Mouse (Mus musculus): ENCODE results near the gene Cers6. TPM values are rescaled to one million over a fixed set of nuclear protein-coding genes. Genes with fewer than 3 reads are reported as not detected.

The Cers6 gene
- total and polyA plus RNA-seq, 3 experiments = 2.1 to 9.6 (median 8.7) TPM

DNA sequence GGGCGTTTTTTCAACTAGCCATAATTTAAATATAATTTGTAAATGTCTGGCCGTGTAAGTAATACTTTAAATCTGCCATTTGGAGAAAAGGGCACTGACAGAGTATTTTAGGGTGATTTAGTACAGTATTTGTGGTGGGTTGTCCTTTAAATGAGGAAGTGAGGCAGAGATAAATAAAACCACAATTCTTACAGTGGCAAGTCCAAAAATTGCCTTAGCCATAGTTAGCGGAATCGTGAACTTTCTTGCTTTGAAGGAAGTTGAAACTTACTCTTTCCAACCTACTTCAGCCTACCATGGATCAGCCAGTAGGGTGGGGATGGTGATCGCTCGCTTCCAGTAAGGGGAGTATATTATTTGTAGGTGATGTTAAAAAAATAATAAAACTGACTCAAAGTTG lies 11.8 kb downstream of the Cers6 start:
- TF ChIP-seq EP300 (IDR thresholded peaks at IDR 0.05; ENCODE audit: insufficient read depth, low read depth, low read length) (no peak), CTCF (IDR thresholded peaks at IDR 0.05) (no peak), POLR2A (IDR thresholded peaks at IDR 0.05; ENCODE audit: insufficient read depth, low read depth, low read length) (no peak)
- H3K27me3 ChIP-seq (ENCODE audit: control insufficient read depth, insufficient read depth, low read length) = no peaks in the 10 kb centered on the region
- WGBS = 87% methylated on average over 6 of the region's 6 CpGs
- no peak for DNase-seq
- no peak overlapping the region for H3K9ac ChIP-seq (ENCODE audit: low read depth, low read length)
- H3K27ac ChIP-seq = no peak overlapping the region
- no peak overlapping the region for H3K4me3 ChIP-seq
- no peaks in the 10 kb centered on the region for H3K36me3 ChIP-seq (ENCODE audit: control insufficient read depth, insufficient read depth, low read length)
- peaks cover 3% of the 10 kb centered on the region for H3K4me1 ChIP-seq (ENCODE audit: control insufficient read depth, insufficient read depth, low read length)
- no peaks in the 10 kb centered on the region for H3K79me2 ChIP-seq (replicated peaks; ENCODE audit: control insufficient read depth, insufficient read depth, low read length)
- intact Hi-C loops (cut with DNase I) = loop anchor here (5.0 kb wide), 1 partner anchor 1254 kb away; no protein-coding TSS in a partner anchor

DNA sequence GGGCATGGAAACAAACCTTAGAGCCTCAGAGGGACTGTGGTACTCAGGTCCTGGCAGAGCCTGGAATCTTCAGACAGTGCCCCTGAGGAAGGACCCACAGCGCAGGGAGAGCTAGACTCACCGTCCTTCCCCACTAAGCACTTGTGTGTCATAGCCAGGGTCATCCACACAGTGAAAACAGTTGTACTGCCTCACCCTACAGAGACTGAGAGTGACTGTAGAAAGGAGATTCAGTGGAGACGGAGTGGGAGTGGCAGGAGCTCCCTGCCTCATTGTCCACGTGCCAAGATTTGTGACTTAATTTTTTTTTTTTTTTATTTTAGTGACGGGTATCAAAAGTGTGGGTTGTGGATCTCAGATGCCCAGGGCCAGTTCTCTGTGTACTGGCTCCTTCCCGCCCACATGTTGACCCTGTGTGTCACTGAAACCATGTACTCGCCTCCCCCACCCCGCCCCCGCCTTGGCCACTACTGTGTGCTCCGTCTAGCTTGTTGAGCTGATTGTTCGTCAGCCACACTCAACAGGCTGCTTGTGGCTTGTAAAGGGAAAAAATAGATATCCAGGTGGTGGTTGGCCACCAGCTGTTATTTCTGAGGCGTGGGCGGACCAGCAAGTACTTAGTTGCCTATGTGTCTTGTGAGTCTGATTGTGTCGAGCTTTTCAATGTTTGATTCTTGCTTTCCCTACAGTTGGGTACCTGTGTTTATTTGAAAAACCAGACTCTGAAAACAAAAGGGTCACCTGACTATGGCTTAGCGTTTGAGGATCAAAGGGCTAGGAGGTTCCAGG lies 12.6 kb downstream of the Cers6 start:
- Histone ChIP-seq H3K27ac (no peak overlapping the region), H3K4me1 (ENCODE audit: control insufficient read depth, insufficient read depth, low read length) (peaks cover 3% of the 10 kb centered on the region), H3K79me2 (replicated peaks; ENCODE audit: control insufficient read depth, insufficient read depth, low read length) (no peaks in the 10 kb centered on the region), H3K36me3 (ENCODE audit: control insufficient read depth, insufficient read depth, low read length) (no peaks in the 10 kb centered on the region), H3K4me3 (no peak overlapping the region), H3K9ac (ENCODE audit: low read depth, low read length) (no peak overlapping the region), H3K27me3 (ENCODE audit: control insufficient read depth, insufficient read depth, low read length) (no peaks in the 10 kb centered on the region)
- TF ChIP-seq EP300 (IDR thresholded peaks at IDR 0.05; ENCODE audit: insufficient read depth, low read depth, low read length) = no peak
- TF ChIP-seq POLR2A (IDR thresholded peaks at IDR 0.05; ENCODE audit: insufficient read depth, low read depth, low read length) = no peak
- TF ChIP-seq CTCF (IDR thresholded peaks at IDR 0.05) = no peak
- WGBS = 54% methylated on average over 15 of the region's 15 CpGs
- DNase-seq = no peak
- intact Hi-C loops (cut with DNase I) = loop anchor here (5.0 kb wide), 1 partner anchor 1253 kb away; no protein-coding TSS in a partner anchor

DNA sequence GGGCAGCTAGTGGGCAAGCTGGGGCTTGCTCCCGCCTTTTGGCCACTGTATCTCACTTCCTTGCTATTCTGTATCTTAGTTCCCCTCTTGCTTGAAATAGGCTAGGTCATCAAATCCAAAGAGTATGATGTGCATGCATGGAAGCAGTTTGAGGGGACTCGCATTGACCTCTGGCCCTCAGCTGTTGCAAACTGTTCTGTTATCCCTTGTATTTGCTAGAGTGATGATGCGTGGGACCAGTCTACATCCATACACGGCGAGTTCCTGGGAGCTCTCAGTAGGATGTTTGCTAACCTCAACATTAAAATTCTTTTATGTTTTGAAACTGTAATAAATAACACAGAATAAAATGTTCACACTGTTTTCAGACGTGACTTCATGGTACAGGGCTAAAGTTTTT lies 13.3 kb downstream of the Cers6 start:
- Histone ChIP-seq H3K4me3 (no peak overlapping the region), H3K79me2 (replicated peaks; ENCODE audit: control insufficient read depth, insufficient read depth, low read length) (no peaks in the 10 kb centered on the region), H3K36me3 (ENCODE audit: control insufficient read depth, insufficient read depth, low read length) (no peaks in the 10 kb centered on the region), H3K27ac (no peak overlapping the region), H3K9ac (ENCODE audit: low read depth, low read length) (no peak overlapping the region), H3K27me3 (ENCODE audit: control insufficient read depth, insufficient read depth, low read length) (no peaks in the 10 kb centered on the region), H3K4me1 (ENCODE audit: control insufficient read depth, insufficient read depth, low read length) (peaks cover 3% of the 10 kb centered on the region)
- WGBS = 91% methylated on average over 6 of the region's 6 CpGs
- intact Hi-C loops (cut with DNase I) = loop anchor here (5.0 kb wide), 1 partner anchor 1253 kb away; no protein-coding TSS in a partner anchor
- TF ChIP-seq CTCF (IDR thresholded peaks at IDR 0.05) (no peak), POLR2A (IDR thresholded peaks at IDR 0.05; ENCODE audit: insufficient read depth, low read depth, low read length) (no peak), EP300 (IDR thresholded peaks at IDR 0.05; ENCODE audit: insufficient read depth, low read depth, low read length) (no peak)
- no peak for DNase-seq

DNA sequence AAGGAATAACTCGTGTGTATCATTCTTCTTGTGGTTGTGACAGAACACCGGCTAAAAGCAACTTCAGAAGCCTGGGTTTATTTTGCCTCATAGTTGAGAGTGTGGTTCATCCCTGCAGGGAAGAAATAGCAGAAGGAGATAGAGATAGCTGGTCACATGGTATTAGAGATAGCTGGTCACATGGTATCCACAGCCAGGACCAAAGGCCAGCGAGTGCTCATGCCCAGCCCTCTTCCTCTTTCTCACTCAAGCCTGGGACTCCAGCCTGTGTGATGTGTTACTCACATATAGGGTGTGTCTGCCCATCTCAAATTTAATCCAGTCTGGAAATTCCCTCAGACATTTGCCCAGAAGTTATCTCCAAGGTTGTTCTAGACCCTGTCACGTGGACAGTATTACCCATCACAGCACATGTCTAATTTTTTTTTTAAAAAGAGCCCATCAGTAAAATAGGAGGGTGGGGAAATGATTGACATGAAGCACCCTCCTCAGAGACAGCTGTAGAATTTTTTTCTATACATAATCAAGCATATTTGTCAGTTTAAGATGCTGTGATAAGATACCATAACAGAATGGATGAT lies 17.9 kb downstream of the Cers6 start:
- 76% methylated on average over 4 of the region's 4 CpGs for WGBS
- H3K27me3 ChIP-seq (ENCODE audit: control insufficient read depth, insufficient read depth, low read length) = no peaks in the 10 kb centered on the region

DNA sequence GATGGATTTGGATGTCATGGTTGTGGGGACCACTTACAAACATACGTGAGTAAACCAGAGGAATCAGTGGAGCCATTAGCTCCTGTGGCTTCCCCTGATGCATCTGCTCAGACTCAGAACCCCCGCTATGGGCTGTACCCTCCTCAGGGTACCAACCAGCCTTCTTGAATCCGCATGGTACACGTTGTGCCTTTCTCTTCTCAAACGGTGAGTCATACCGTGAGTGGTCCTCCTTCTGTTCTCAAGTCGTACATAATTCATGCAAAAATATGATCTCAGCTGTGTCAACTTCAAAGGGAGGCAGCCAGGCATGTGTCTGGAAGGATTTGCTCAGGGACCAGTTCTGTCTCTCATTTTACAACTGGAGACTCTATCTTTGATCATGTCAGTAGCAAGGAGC lies 23.3 kb downstream of the Cers6 start:
- Histone ChIP-seq H3K36me3 (ENCODE audit: control insufficient read depth, insufficient read depth, low read length) (no peaks in the 10 kb centered on the region), H3K79me2 (replicated peaks; ENCODE audit: control insufficient read depth, insufficient read depth, low read length) (no peaks in the 10 kb centered on the region), H3K27ac (no peak overlapping the region), H3K4me3 (no peak overlapping the region), H3K9ac (ENCODE audit: low read depth, low read length) (no peak overlapping the region), H3K27me3 (ENCODE audit: control insufficient read depth, insufficient read depth, low read length) (no peaks in the 10 kb centered on the region), H3K4me1 (ENCODE audit: control insufficient read depth, insufficient read depth, low read length) (no peaks in the 10 kb centered on the region)
- intact Hi-C loops (cut with DNase I) = no loop called here
- TF ChIP-seq POLR2A (IDR thresholded peaks at IDR 0.05; ENCODE audit: insufficient read depth, low read depth, low read length) (no peak), CTCF (IDR thresholded peaks at IDR 0.05) (no peak), EP300 (IDR thresholded peaks at IDR 0.05; ENCODE audit: insufficient read depth, low read depth, low read length) (no peak)
- 82% methylated on average over 7 of the region's 7 CpGs for WGBS
- no peak for DNase-seq

More for the DNA sequence above, 17.9 kb downstream of the Cers6 start:
- Histone ChIP-seq H3K4me1 (ENCODE audit: control insufficient read depth, insufficient read depth, low read length) (no peaks in the 10 kb centered on the region), H3K9ac (ENCODE audit: low read depth, low read length) (no peak overlapping the region), H3K36me3 (ENCODE audit: control insufficient read depth, insufficient read depth, low read length) (no peaks in the 10 kb centered on the region), H3K27ac (no peak overlapping the region), H3K4me3 (no peak overlapping the region), H3K79me2 (replicated peaks; ENCODE audit: control insufficient read depth, insufficient read depth, low read length) (no peaks in the 10 kb centered on the region)
- no peak for TF ChIP-seq CTCF (IDR thresholded peaks at IDR 0.05)
- no peak for TF ChIP-seq POLR2A (IDR thresholded peaks at IDR 0.05; ENCODE audit: insufficient read depth, low read depth, low read length)
- TF ChIP-seq EP300 (IDR thresholded peaks at IDR 0.05; ENCODE audit: insufficient read depth, low read depth, low read length) = no peak
- intact Hi-C loops (cut with DNase I) = no loop called here
- no peak for DNase-seq

DNA sequence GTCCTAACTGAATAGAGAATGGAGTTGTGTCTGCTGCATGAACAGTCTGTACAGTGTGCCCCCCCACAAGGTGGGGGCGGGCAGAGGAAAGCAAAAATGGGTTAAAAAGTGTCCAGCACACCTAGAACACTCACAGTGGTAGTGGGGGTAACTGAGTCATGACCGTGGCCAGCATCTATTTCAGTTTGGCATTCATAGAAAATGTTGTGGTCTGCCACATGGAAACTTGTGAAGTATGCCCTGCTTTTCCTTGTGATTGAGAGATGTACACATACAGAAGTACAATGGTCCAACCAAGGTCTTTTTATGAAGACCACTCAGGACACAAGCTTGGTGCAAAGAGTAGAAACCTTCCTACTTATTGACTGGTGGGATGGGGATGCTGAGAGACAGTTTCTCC lies 24.0 kb downstream of the Cers6 start:
- DNase-seq = no peak
- no peak overlapping the region for H3K27ac ChIP-seq
- H3K79me2 ChIP-seq (replicated peaks; ENCODE audit: control insufficient read depth, insufficient read depth, low read length) = no peaks in the 10 kb centered on the region
- TF ChIP-seq EP300 (IDR thresholded peaks at IDR 0.05; ENCODE audit: insufficient read depth, low read depth, low read length) (no peak), CTCF (IDR thresholded peaks at IDR 0.05) (no peak), POLR2A (IDR thresholded peaks at IDR 0.05; ENCODE audit: insufficient read depth, low read depth, low read length) (no peak)
- no peak overlapping the region for H3K9ac ChIP-seq (ENCODE audit: low read depth, low read length)
- intact Hi-C loops (cut with DNase I) = no loop called here
- H3K4me1 ChIP-seq (ENCODE audit: control insufficient read depth, insufficient read depth, low read length) = no peaks in the 10 kb centered on the region
- no peak overlapping the region for H3K4me3 ChIP-seq
- H3K36me3 ChIP-seq (ENCODE audit: control insufficient read depth, insufficient read depth, low read length) = no peaks in the 10 kb centered on the region
- H3K27me3 ChIP-seq (ENCODE audit: control insufficient read depth, insufficient read depth, low read length) = no peaks in the 10 kb centered on the region
- WGBS = 93% methylated on average over 2 of the region's 2 CpGs
